Mouse (Mus musculus): ENCODE results near the gene Kcnh6. TPM values are rescaled to one million over a fixed set of nuclear protein-coding genes. Genes with fewer than 3 reads are reported as not detected.
"Not testable (repeated sequence)": the region's sequence is repeated elsewhere in the genome, so short reads cannot be mapped to it uniquely, and the experiment has no call there.

The Kcnh6 gene
- polyA plus RNA-seq, 1 experiment: not detected

GRCm38 (mm10) chr11:106005970-106006369, 2.0 kb upstream of the Kcnh6 start:
- H3K36me3 ChIP-seq (replicated peaks; ENCODE audit: low read length): no peaks in the 10 kb centered on the region
- H3K4me3 ChIP-seq (replicated peaks): no peak overlapping the region
- no peaks in the 10 kb centered on the region for H3K9me3 ChIP-seq
- peaks cover 7% of the 10 kb centered on the region for H3K4me1 ChIP-seq
- H3K27me3 ChIP-seq (replicated peaks): peaks cover 70% of the 10 kb centered on the region
- no peak for TF ChIP-seq FLI1 (IDR thresholded peaks at IDR 0.05; ENCODE audit: low read length)
- no peak for TF ChIP-seq GATA1 (IDR thresholded peaks at IDR 0.05; ENCODE audit: borderline replicate concordance, low read length)

- H3K36me3 ChIP-seq (replicated peaks; ENCODE audit: low read length): no peaks in the 10 kb centered on the region
- peaks cover 98% of the 10 kb centered on the region for H3K27me3 ChIP-seq (replicated peaks)
- TF ChIP-seq GATA1 (IDR thresholded peaks at IDR 0.05; ENCODE audit: borderline replicate concordance, low read length): no peak
- TF ChIP-seq FLI1 (IDR thresholded peaks at IDR 0.05; ENCODE audit: low read length): no peak
- H3K4me3 ChIP-seq (replicated peaks): no peak overlapping the region
- no peaks in the 10 kb centered on the region for H3K9me3 ChIP-seq
- H3K4me1 ChIP-seq: peaks cover 7% of the 10 kb centered on the region
Measured at GRCm38 (mm10) chr11:106012711-106013110, 4.8 kb downstream of the Kcnh6 start.

GRCm38 (mm10) chr11:106013556-106014225, 5.8 kb downstream of the Kcnh6 start:
- no peak for TF ChIP-seq FLI1 (IDR thresholded peaks at IDR 0.05; ENCODE audit: low read length)
- no peak for TF ChIP-seq GATA1 (IDR thresholded peaks at IDR 0.05; ENCODE audit: borderline replicate concordance, low read length)
- Histone ChIP-seq H3K9me3 (no peaks in the 10 kb centered on the region), H3K4me1 (no peaks in the 10 kb centered on the region; the same call in 1 of the 2 replicates), H3K36me3 (replicated peaks; ENCODE audit: low read length) (no peaks in the 10 kb centered on the region), H3K27me3 (replicated peaks) (peaks cover 98% of the 10 kb centered on the region), H3K4me3 (replicated peaks) (no peak overlapping the region)

- Histone ChIP-seq H3K4me3 (replicated peaks) (no peak overlapping the region), H3K36me3 (replicated peaks; ENCODE audit: low read length) (no peaks in the 10 kb centered on the region), H3K27me3 (replicated peaks) (peaks cover 98% of the 10 kb centered on the region), H3K4me1 (peaks cover 12% of the 10 kb centered on the region), H3K9me3 (no peaks in the 10 kb centered on the region)
- TF ChIP-seq FLI1 (IDR thresholded peaks at IDR 0.05; ENCODE audit: low read length) (no peak), GATA1 (IDR thresholded peaks at IDR 0.05; ENCODE audit: borderline replicate concordance, low read length) (no peak)
Measured at GRCm38 (mm10) chr11:106016440-106016839, 8.5 kb downstream of the Kcnh6 start.

GRCm38 (mm10) chr11:106020051-106020763, 12.3 kb downstream of the Kcnh6 start:
- Histone ChIP-seq H3K4me1 (peaks cover 18% of the 10 kb centered on the region), H3K4me3 (replicated peaks) (peak overlapping the region; percentile 62), H3K27me3 (replicated peaks) (peaks cover 98% of the 10 kb centered on the region), H3K9me3 (no peaks in the 10 kb centered on the region), H3K36me3 (replicated peaks; ENCODE audit: low read length) (no peaks in the 10 kb centered on the region)
- TF ChIP-seq FLI1 (IDR thresholded peaks at IDR 0.05; ENCODE audit: low read length) (no peak), GATA1 (IDR thresholded peaks at IDR 0.05; ENCODE audit: borderline replicate concordance, low read length) (no peak)

GRCm38 (mm10) chr11:106025774-106026173, 17.9 kb downstream of the Kcnh6 start:
- Histone ChIP-seq H3K27me3 (replicated peaks) (peaks cover 64% of the 10 kb centered on the region), H3K4me3 (replicated peaks) (no peak overlapping the region), H3K36me3 (replicated peaks; ENCODE audit: low read length) (no peaks in the 10 kb centered on the region), H3K9me3 (no peaks in the 10 kb centered on the region), H3K4me1 (peaks cover 13% of the 10 kb centered on the region)
- TF ChIP-seq FLI1 (IDR thresholded peaks at IDR 0.05; ENCODE audit: low read length): no peak
- TF ChIP-seq GATA1 (IDR thresholded peaks at IDR 0.05; ENCODE audit: borderline replicate concordance, low read length): no peak

GRCm38 (mm10) chr11:106026465-106027151, 18.7 kb downstream of the Kcnh6 start:
- no peak overlapping the region for H3K4me3 ChIP-seq (replicated peaks)

GRCm38 (mm10) chr11:106027607-106028006, 19.7 kb downstream of the Kcnh6 start:
- no peak overlapping the region for H3K4me3 ChIP-seq (replicated peaks)
- no peaks in the 10 kb centered on the region for H3K9me3 ChIP-seq
- no peaks in the 10 kb centered on the region for H3K36me3 ChIP-seq (replicated peaks; ENCODE audit: low read length)
- peaks cover 4% of the 10 kb centered on the region for H3K4me1 ChIP-seq
- TF ChIP-seq FLI1 (IDR thresholded peaks at IDR 0.05; ENCODE audit: low read length): no peak
- TF ChIP-seq GATA1 (IDR thresholded peaks at IDR 0.05; ENCODE audit: borderline replicate concordance, low read length): no peak
- peaks cover 45% of the 10 kb centered on the region for H3K27me3 ChIP-seq (replicated peaks)

More at GRCm38 (mm10) chr11:106026465-106027151, 18.7 kb downstream of the Kcnh6 start:
- H3K27me3 ChIP-seq (replicated peaks): peaks cover 55% of the 10 kb centered on the region
- no peaks in the 10 kb centered on the region for H3K36me3 ChIP-seq (replicated peaks; ENCODE audit: low read length)
- H3K4me1 ChIP-seq: peaks cover 9% of the 10 kb centered on the region
- no peaks in the 10 kb centered on the region for H3K9me3 ChIP-seq
- TF ChIP-seq GATA1 (IDR thresholded peaks at IDR 0.05; ENCODE audit: borderline replicate concordance, low read length) (no peak), FLI1 (IDR thresholded peaks at IDR 0.05; ENCODE audit: low read length) (no peak)

- H3K27me3 ChIP-seq (replicated peaks): peaks cover 11% of the 10 kb centered on the region
- not testable (repeated sequence) for H3K9me3 ChIP-seq; H3K4me3 ChIP-seq (replicated peaks); H3K36me3 ChIP-seq (replicated peaks; ENCODE audit: low read length)
- H3K4me1 ChIP-seq: peaks cover 12% of the 10 kb centered on the region
Measured at GRCm38 (mm10) chr11:106032074-106032473, 24.1 kb downstream of the Kcnh6 start.

GRCm38 (mm10) chr11:106033491-106033919, 25.6 kb downstream of the Kcnh6 start:
- no peaks in the 10 kb centered on the region for H3K9me3 ChIP-seq
- peaks cover 3% of the 10 kb centered on the region for H3K27me3 ChIP-seq (replicated peaks)
- TF ChIP-seq FLI1 (IDR thresholded peaks at IDR 0.05; ENCODE audit: low read length): no peak
- TF ChIP-seq GATA1 (IDR thresholded peaks at IDR 0.05; ENCODE audit: borderline replicate concordance, low read length): no peak
- peaks cover 24% of the 10 kb centered on the region for H3K4me1 ChIP-seq
- H3K4me3 ChIP-seq (replicated peaks): no peak overlapping the region
- H3K36me3 ChIP-seq (replicated peaks; ENCODE audit: low read length): peaks cover 2% of the 10 kb centered on the region

All from megakaryocyte, embryonic 14.5 days (primary cell).